Mouse (Mus musculus) frontal cortex, adult 2 months (tissue): ENCODE measurements at regions not wholly inside any gene's neighbourhood (a gene's known extent, or its start where the extent isn't known, plus 50 kb on each side); places are given as distances from the start of the nearest gene placed in this dataset.

ENCODE experiments used
- DNase-seq, 2 experiments: peaks; one replicate each; pipeline ENCODE4 v3.0.0; 2022; ENCODE audit warnings: low spot score in 1 of 2; ENCODE audit errors: extremely low spot score in 1 of 2

DNA sequence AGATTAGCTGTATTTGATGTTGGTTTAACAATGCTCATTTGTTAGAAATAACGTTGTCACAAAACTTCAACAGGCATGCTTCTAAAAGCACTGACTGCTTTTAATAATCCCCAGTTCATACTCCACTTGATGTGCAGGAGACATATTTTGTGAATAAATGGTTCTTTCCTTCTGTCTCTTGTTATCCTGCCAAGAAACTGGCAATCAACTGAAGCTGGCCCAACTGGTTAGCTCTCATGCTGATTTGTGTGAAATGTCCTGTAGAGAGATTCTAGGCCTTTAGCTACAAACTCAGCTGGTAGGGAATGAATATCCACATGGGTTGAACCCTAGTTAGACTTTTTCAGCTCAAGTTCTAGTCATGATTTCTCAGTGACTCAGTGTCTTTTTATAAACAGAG lies 647.8 kb upstream of the Cntnap5b start:
- DNase-seq, result peak in 1 of 2 experiments; percentile 2

DNA sequence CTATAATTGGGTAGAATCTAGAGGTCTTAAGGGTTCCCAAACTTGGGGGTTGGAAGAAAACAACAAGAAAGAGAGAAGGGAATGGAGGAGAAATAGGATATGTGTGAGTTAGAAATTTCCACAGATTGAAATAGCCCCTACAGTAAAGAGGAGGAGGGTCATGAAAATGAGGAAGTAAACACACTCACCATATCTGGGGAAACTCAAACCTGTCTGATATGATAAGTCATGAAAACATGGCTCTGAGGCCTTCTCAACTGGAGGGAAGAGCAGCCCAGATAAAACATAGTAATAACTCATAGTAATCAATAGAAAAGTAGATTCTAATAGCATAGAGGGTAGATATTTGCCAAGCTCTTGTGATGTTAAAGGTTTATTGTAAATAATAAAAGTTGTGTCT lies 638.4 kb upstream of the Cntnap5b start:
- no peak for DNase-seq

DNA sequence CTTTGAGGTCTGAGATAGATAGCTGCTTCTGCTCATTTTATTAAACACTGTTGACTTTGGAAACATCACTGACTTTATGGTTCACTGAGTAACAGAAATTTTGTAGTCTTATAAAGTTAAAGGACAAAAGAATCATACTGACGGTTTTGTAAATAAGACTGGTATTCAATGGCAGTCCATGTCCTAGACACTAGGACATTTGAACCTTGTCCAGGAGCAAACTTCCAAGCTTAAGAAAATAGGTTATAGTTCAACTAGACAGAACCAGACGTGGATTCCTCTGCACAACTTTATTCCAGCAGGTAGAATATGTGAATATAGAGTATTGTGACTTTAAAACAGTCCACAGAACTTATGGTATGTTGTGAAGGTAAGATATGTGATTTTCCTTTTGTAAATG lies 635.0 kb upstream of the Cntnap5b start:
- DNase-seq, result no peak

DNA sequence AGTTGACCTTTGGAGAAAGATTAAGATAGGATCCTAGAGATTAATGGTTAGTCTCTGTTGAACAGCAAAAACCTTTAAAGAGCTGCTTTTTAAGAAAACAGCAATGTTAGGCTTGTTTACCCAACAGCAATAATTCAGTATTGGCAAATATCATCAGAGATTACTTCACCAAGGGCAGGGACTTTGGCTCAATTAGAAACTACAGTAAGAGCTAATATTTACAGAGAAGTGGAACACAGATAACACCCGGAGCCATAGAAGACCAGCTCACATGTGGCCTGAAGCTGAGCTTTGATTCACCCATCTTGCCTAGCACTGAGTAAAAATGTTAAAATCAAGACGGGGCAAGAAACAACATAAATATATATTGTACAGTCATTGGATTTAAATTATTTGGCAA lies 611.9 kb upstream of the Cntnap5b start:
- DNase-seq, result no peak
